Mouse (Mus musculus) hindbrain, embryonic 12.5 days (tissue): ENCODE measurements around the gene Otoa. TPM values are rescaled to one million over a fixed set of nuclear protein-coding genes. Genes with fewer than 3 reads are reported as not detected.

ENCODE experiments used
- ATAC-seq: fragments of 200-750 bp; cut with Nextera tagmentation; 2 replicates; pipeline ENCODE4 v1.8.0; 2017; ENCODE audit warnings: moderate TSS enrichment; ENCODE audit not compliant: low FRiP score
- H3K27ac ChIP-seq: fragments of 300-500 bp; sonication (generic); 2 replicates; pipeline ENCODE4 v1.5.1; 2016; ENCODE audit warnings: mild to moderate bottlenecking
- H3K27me3 ChIP-seq: fragments of 300-500 bp; sonication (generic); 2 replicates; pipeline ENCODE4 v1.6.1; 2016; ENCODE audit warnings: mild to moderate bottlenecking
- H3K36me3 ChIP-seq: fragments of 300-500 bp; sonication (generic); 2 replicates; pipeline ENCODE4 v1.6.1; 2016; ENCODE audit warnings: mild to moderate bottlenecking
- H3K4me1 ChIP-seq: fragments of 300-500 bp; sonication (generic); 2 replicates; pipeline ENCODE4 v1.6.1; 2016
- H3K4me2 ChIP-seq: fragments of 300-500 bp; sonication (generic); replicated peaks from 2 replicates; pipeline ENCODE4 v1.6.1; 2016; ENCODE audit warnings: mild to moderate bottlenecking
- H3K4me3 ChIP-seq: fragments of 300-500 bp; sonication (generic); 2 replicates; pipeline ENCODE4 v1.5.1; 2016; ENCODE audit warnings: mild to moderate bottlenecking
- H3K9ac ChIP-seq: fragments of 300-500 bp; sonication (generic); 2 replicates; pipeline ENCODE4 v1.6.1; 2016; ENCODE audit warnings: mild to moderate bottlenecking, moderate library complexity
- H3K9me3 ChIP-seq: fragments of 300-500 bp; sonication (generic); replicated peaks from 2 replicates; pipeline ENCODE4 v1.6.1; 2016; ENCODE audit warnings: mild to moderate bottlenecking
- WGBS: fragments of 180-500 bp; shearing (Covaris S2); methylation state at CpG from one replicate; pipeline ENCODE4 v1.1.7; 2016; 5-methylcytosine and 5-hydroxymethylcytosine counted together
- polyA plus RNA-seq: library from polyadenylated mRNA; unstranded; fragments of >200 nt; fragmentation: Nextera tagmentation; extraction: Ambion mirVana; gene quantifications from 2 replicates; pipeline ENCODE4 v1.2.1, GENCODE M21; 2016

The Otoa gene
- polyA plus RNA-seq, result 0.56 and 2.3 TPM in 2 replicates

GRCm38 (mm10) chr7:121081350-121081749 lies at the start of gene Otoa:
Gene Otoa, plus strand, starts transcription at chr7:121081650.
- WGBS, result 89% methylated on average over 4 of the region's 4 CpGs
- no peaks in the 10 kb centered on the region for H3K27me3 ChIP-seq
- H3K4me1 ChIP-seq, result peaks cover 22% of the 10 kb centered on the region
- no peak within 1 kb of the TSS for H3K4me2 ChIP-seq
- H3K36me3 ChIP-seq, result peaks cover 11% of the 10 kb centered on the region; the same call in 1 of the 2 replicates
- no peak within 1 kb of the TSS for H3K27ac ChIP-seq
- ATAC-seq, result no peak
- H3K9ac ChIP-seq, result no peak within 1 kb of the TSS
- no peak within 1 kb of the TSS for H3K4me3 ChIP-seq
- no peaks in the 10 kb centered on the region for H3K9me3 ChIP-seq

GRCm38 (mm10) chr7:121033856-121034652 lies 47.4 kb upstream of the Otoa start, which contains the start of gene Mettl9:
Gene Mettl9, plus strand, starts transcription at chr7:121034445.
- Histone ChIP-seq H3K4me2 (peak within 1 kb of the TSS; percentile 78), H3K27ac (peak within 1 kb of the TSS; percentile 99), H3K36me3 (no peaks in the 10 kb centered on the region), H3K9ac (peak within 1 kb of the TSS; percentile 99), H3K4me3 (peak within 1 kb of the TSS; percentile 97), H3K9me3 (no peaks in the 10 kb centered on the region), H3K4me1 (peaks cover 32% of the 10 kb centered on the region), H3K27me3 (peaks cover 12% of the 10 kb centered on the region)
- peak; percentile 98 for ATAC-seq
- WGBS, result 3% methylated on average over 33 of the region's 43 CpGs

GRCm38 (mm10) chr7:121034701-121035141 lies 46.7 kb upstream of the Otoa start:
- peak; percentile 83 for ATAC-seq
- Histone ChIP-seq H3K27me3 (peaks cover 12% of the 10 kb centered on the region), H3K27ac (peak overlapping the region; percentile 99), H3K36me3 (no peaks in the 10 kb centered on the region), H3K4me3 (peak overlapping the region; percentile 97), H3K4me2 (peak overlapping the region; percentile 78), H3K4me1 (peaks cover 34% of the 10 kb centered on the region), H3K9ac (peak overlapping the region; percentile 99), H3K9me3 (no peaks in the 10 kb centered on the region)
- WGBS, result 0% methylated on average over 45 of the region's 63 CpGs

GRCm38 (mm10) chr7:121035161-121035721 lies 46.2 kb upstream of the Otoa start:
- H3K9me3 ChIP-seq, result no peaks in the 10 kb centered on the region
- peaks cover 38% of the 10 kb centered on the region for H3K4me1 ChIP-seq
- peak overlapping the region; percentile 78 for H3K4me2 ChIP-seq
- no peaks in the 10 kb centered on the region for H3K36me3 ChIP-seq
- peak overlapping the region; percentile 99 for H3K9ac ChIP-seq
- under 1% methylated on average over 24 of the region's 24 CpGs for WGBS
- peak overlapping the region; percentile 99 for H3K27ac ChIP-seq
- peaks cover 11% of the 10 kb centered on the region for H3K27me3 ChIP-seq
- peak; percentile 24; the same call in 1 of the 2 replicates for ATAC-seq
- H3K4me3 ChIP-seq, result peak overlapping the region; percentile 97

- Histone ChIP-seq H3K27me3 (no peaks in the 10 kb centered on the region), H3K4me2 (no peak overlapping the region), H3K4me1 (peaks cover 39% of the 10 kb centered on the region), H3K4me3 (no peak overlapping the region), H3K9ac (no peak overlapping the region), H3K27ac (no peak overlapping the region), H3K36me3 (no peaks in the 10 kb centered on the region), H3K9me3 (no peaks in the 10 kb centered on the region)
- WGBS, result 100% methylated on average over 4 of the region's 4 CpGs
- no peak for ATAC-seq
Measured at GRCm38 (mm10) chr7:121040595-121040994, 40.9 kb upstream of the Otoa start.

- ATAC-seq, result no peak
- Histone ChIP-seq H3K4me3 (no peak overlapping the region), H3K36me3 (no peaks in the 10 kb centered on the region), H3K4me1 (peaks cover 25% of the 10 kb centered on the region), H3K9ac (no peak overlapping the region), H3K9me3 (no peaks in the 10 kb centered on the region), H3K27me3 (no peaks in the 10 kb centered on the region), H3K4me2 (no peak overlapping the region), H3K27ac (no peak overlapping the region)
- WGBS, result 84% methylated on average over 1 of the region's 1 CpGs
Measured at GRCm38 (mm10) chr7:121041989-121042388, 39.5 kb upstream of the Otoa start.

- no peak for ATAC-seq
- Histone ChIP-seq H3K4me3 (no peak overlapping the region), H3K27me3 (no peaks in the 10 kb centered on the region), H3K9ac (no peak overlapping the region), H3K36me3 (no peaks in the 10 kb centered on the region), H3K4me1 (peaks cover 15% of the 10 kb centered on the region), H3K4me2 (no peak overlapping the region), H3K9me3 (no peaks in the 10 kb centered on the region), H3K27ac (no peak overlapping the region)
- 95% methylated on average over 3 of the region's 3 CpGs for WGBS
Measured at GRCm38 (mm10) chr7:121043004-121043403, 38.4 kb upstream of the Otoa start.

GRCm38 (mm10) chr7:121043510-121043909 lies 37.9 kb upstream of the Otoa start:
- Histone ChIP-seq H3K9me3 (no peaks in the 10 kb centered on the region), H3K4me2 (no peak overlapping the region), H3K4me3 (no peak overlapping the region), H3K4me1 (peaks cover 13% of the 10 kb centered on the region), H3K27ac (no peak overlapping the region), H3K27me3 (no peaks in the 10 kb centered on the region), H3K36me3 (peaks cover 2% of the 10 kb centered on the region; the same call in 1 of the 2 replicates), H3K9ac (no peak overlapping the region)
- 97% methylated on average over 1 of the region's 1 CpGs for WGBS
- ATAC-seq, result no peak

- Histone ChIP-seq H3K4me3 (no peak overlapping the region), H3K27me3 (no peaks in the 10 kb centered on the region), H3K27ac (no peak overlapping the region), H3K9ac (no peak overlapping the region), H3K4me1 (peaks cover 12% of the 10 kb centered on the region), H3K9me3 (no peaks in the 10 kb centered on the region), H3K36me3 (peaks cover 3% of the 10 kb centered on the region; the same call in 1 of the 2 replicates), H3K4me2 (no peak overlapping the region)
- no peak for ATAC-seq
- 90% methylated on average over 1 of the region's 1 CpGs for WGBS
Measured at GRCm38 (mm10) chr7:121044251-121044650, 37.2 kb upstream of the Otoa start.

- Histone ChIP-seq H3K4me3 (no peak overlapping the region), H3K36me3 (peaks cover 12% of the 10 kb centered on the region), H3K4me1 (peaks cover 5% of the 10 kb centered on the region; the same call in 1 of the 2 replicates), H3K4me2 (no peak overlapping the region), H3K27me3 (no peaks in the 10 kb centered on the region), H3K9ac (no peak overlapping the region), H3K9me3 (no peaks in the 10 kb centered on the region), H3K27ac (no peak overlapping the region)
- no peak for ATAC-seq
- 94% methylated on average over 6 of the region's 6 CpGs for WGBS
Measured at GRCm38 (mm10) chr7:121045671-121046453, 35.6 kb upstream of the Otoa start.

GRCm38 (mm10) chr7:121047624-121048023 lies 33.8 kb upstream of the Otoa start:
- ATAC-seq, result no peak
- H3K9ac ChIP-seq, result no peak overlapping the region
- H3K4me1 ChIP-seq, result no peaks in the 10 kb centered on the region
- WGBS, result 95% methylated on average over 2 of the region's 2 CpGs
- H3K9me3 ChIP-seq, result no peaks in the 10 kb centered on the region
- H3K27ac ChIP-seq, result no peak overlapping the region
- no peak overlapping the region for H3K4me3 ChIP-seq
- H3K4me2 ChIP-seq, result no peak overlapping the region
- H3K27me3 ChIP-seq, result no peaks in the 10 kb centered on the region
- peaks cover 20% of the 10 kb centered on the region for H3K36me3 ChIP-seq

GRCm38 (mm10) chr7:121053071-121053470 lies 28.4 kb upstream of the Otoa start:
- Histone ChIP-seq H3K4me2 (no peak overlapping the region), H3K27ac (no peak overlapping the region), H3K4me3 (no peak overlapping the region), H3K27me3 (no peaks in the 10 kb centered on the region), H3K9me3 (no peaks in the 10 kb centered on the region), H3K4me1 (no peaks in the 10 kb centered on the region), H3K9ac (no peak overlapping the region), H3K36me3 (peaks cover 55% of the 10 kb centered on the region)
- no peak for ATAC-seq
- 91% methylated on average over 4 of the region's 4 CpGs for WGBS
